Mouse (Mus musculus) brown adipose tissue, adult 24 weeks (tissue): ENCODE data around the gene Gpr119. TPM values are rescaled to one million over a fixed set of nuclear protein-coding genes. Genes with fewer than 3 reads are reported as not detected.

Experiments
- polyA plus RNA-seq: library from polyadenylated mRNA; stranded (reverse); fragments of >200 nt; gene quantifications from 2 replicates; pipeline ENCODE4 v1.2.4, GENCODE M21; 2012; ENCODE audit not compliant: missing spikeins, insufficient read depth, insufficient read length

The Gpr119 gene
- polyA plus RNA-seq, 1 experiment = not detected

Other genes with a start within 250 kb of the Gpr119 start
- gene Elf4, start 211.3 kb downstream of the Gpr119 start, polyA plus RNA-seq = 1.9 and 2.6 TPM in 2 replicates
- gene Aifm1, start 160.9 kb downstream of the Gpr119 start, polyA plus RNA-seq = 121 and 191 TPM in 2 replicates
- gene Rab33a, start 155.2 kb downstream of the Gpr119 start, polyA plus RNA-seq = not detected in 2 replicates
- 7.6 and 8.9 TPM in 2 replicates for gene Zfp280c, start 80.0 kb downstream of the Gpr119 start, polyA plus RNA-seq
- 2.0 and 5.5 TPM in 2 replicates for gene Slc25a14, start 51.1 kb downstream of the Gpr119 start, polyA plus RNA-seq
- gene Rbmx2, start 20.5 kb upstream of the Gpr119 start, polyA plus RNA-seq = 3.3 and 4.3 TPM in 2 replicates
- not detected in 2 replicates for gene Gm595, start 203.2 kb upstream of the Gpr119 start, polyA plus RNA-seq